Comparison of ENCODE assay signal across 2 mouse cellular contexts in genomic region chr7:139940476-139941209, GRCm38 (mm10).
TF ChIP-seq lines count a peak whose summit lies in the region.

No protein-coding gene starts in this region.

TF ChIP-seq in CH12.LX, 34 proteins besides CTCF, POLR2A, EP300 and RAD21 (continued from another document):
- TF ChIP-seq HCFC1 (IDR thresholded peaks at IDR 0.05; ENCODE audit: low read depth, low read length) (no peak), MAZ (IDR thresholded peaks at IDR 0.05; ENCODE audit: low read depth, low read length) (no peak), SIN3A (IDR thresholded peaks at IDR 0.05; ENCODE audit: low read length) (0 out of 2 replicates have a peak, but pooled peaks have one; percentile 34), MAX (IDR thresholded peaks at IDR 0.05; ENCODE audit: low read length) (no peak), UBTF (IDR thresholded peaks at IDR 0.05; ENCODE audit: low read depth, low read length) (no peak), CHD2 (IDR thresholded peaks at IDR 0.05; ENCODE audit: low read length) (no peak), ETS1 (conservative IDR thresholded peaks at IDR 0.05; ENCODE audit: low read depth, low read length) (0 out of 2 replicates have a peak, but pooled peaks have one; percentile 11), USF1 (IDR thresholded peaks at IDR 0.05; ENCODE audit: low read depth, low read length) (no peak), MXI1 (IDR thresholded peaks at IDR 0.05; ENCODE audit: low read depth, low read length) (no peak), IRF4 (IDR thresholded peaks at IDR 0.05; ENCODE audit: low read depth, low read length) (no peak)

TF ChIP-seq in myocyte, 11 proteins besides CTCF, POLR2A, EP300 and RAD21 (continued from another document):
- TF ChIP-seq CEBPB (IDR thresholded peaks at IDR 0.05; ENCODE audit: insufficient read depth, poor library complexity, severe bottlenecking) = no peak
- TF ChIP-seq REST (IDR thresholded peaks at IDR 0.05; ENCODE audit: insufficient read depth, insufficient read length) = no peak
- no peak for TF ChIP-seq MAX (IDR thresholded peaks at IDR 0.05; ENCODE audit: low read depth)
TF ChIP-seq in myocyte: peak in this region for 4.
